Mouse (Mus musculus) embryonic facial prominence, embryonic 11.5 days (tissue): ENCODE results near the gene BC052040. TPM values are rescaled to one million over a fixed set of nuclear protein-coding genes. Genes with fewer than 3 reads are reported as not detected.

ENCODE experiments used
- ATAC-seq: fragments of 200-750 bp; cut with Nextera tagmentation; replicated peaks from 2 replicates; pipeline ENCODE4 v1.8.0; 2017; ENCODE audit warnings: low read depth; ENCODE audit not compliant: insufficient number of reproducible peaks, low FRiP score, low TSS enrichment
- DNase-seq: peaks from one replicate; pipeline ENCODE4 v3.0.0-alpha.2; 2015; ENCODE audit warnings: low spot score
- H3K27ac ChIP-seq: fragments of 300-500 bp; sonication (generic); replicated peaks from 2 replicates; pipeline ENCODE4 v1.5.1; 2014; ENCODE audit warnings: mild to moderate bottlenecking, low read depth, low read length, control low read depth
- H3K27me3 ChIP-seq: fragments of 300-500 bp; sonication (generic); 2 replicates; pipeline ENCODE4 v1.6.1; 2014; ENCODE audit warnings: mild to moderate bottlenecking, low read length, moderate library complexity, mixed read lengths; ENCODE audit not compliant: control insufficient read depth, insufficient read depth
- H3K36me3 ChIP-seq: fragments of 300-500 bp; sonication (generic); replicated peaks from 2 replicates; pipeline ENCODE4 v1.6.1; 2014; ENCODE audit warnings: low read depth, mild to moderate bottlenecking, low read length, moderate library complexity, mixed read lengths; ENCODE audit not compliant: control insufficient read depth, insufficient read depth
- H3K4me1 ChIP-seq: fragments of 300-500 bp; sonication (generic); 2 replicates; pipeline ENCODE4 v1.6.1; 2014; ENCODE audit warnings: low read length, mixed read lengths; ENCODE audit not compliant: control insufficient read depth, insufficient read depth
- H3K4me2 ChIP-seq: fragments of 300-500 bp; sonication (generic); 2 replicates; pipeline ENCODE4 v1.6.1; 2014; ENCODE audit warnings: low read depth, mild to moderate bottlenecking, control low read depth, low read length, moderate library complexity
- H3K4me3 ChIP-seq: fragments of 300-500 bp; sonication (generic); 2 replicates; pipeline ENCODE4 v1.5.1; 2014; ENCODE audit warnings: low read depth, low read length, control low read depth
- H3K9ac ChIP-seq: fragments of 300-500 bp; sonication (generic); replicated peaks from 2 replicates; pipeline ENCODE4 v1.6.1; 2014; ENCODE audit warnings: mild to moderate bottlenecking, control low read depth, low read length
- H3K9me3 ChIP-seq: fragments of 300-500 bp; sonication (generic); replicated peaks from 2 replicates; pipeline ENCODE4 v1.6.1; 2016; ENCODE audit warnings: mild to moderate bottlenecking, low read length, inconsistent platforms, mixed read lengths; ENCODE audit not compliant: control insufficient read depth
- WGBS: fragments of 180-500 bp; shearing (Covaris S2); extraction: QIAGEN DNeasy Blood & Tissue Kit; methylation state at CpG from one replicate; pipeline ENCODE4 v1.1.7; 2014; 5-methylcytosine and 5-hydroxymethylcytosine counted together
- polyA plus RNA-seq: library from polyadenylated mRNA; unstranded; fragments of >200 nt; fragmentation: Nextera tagmentation; extraction: Ambion mirVana; gene quantifications from 2 replicates; pipeline ENCODE4 v1.2.1, GENCODE M21; 2014

Gene BC052040
- polyA plus RNA-seq, 1 experiment from 2014 or later: 21.1 TPM

GRCm38 (mm10) chr2:115751177-115751576 lies 169.7 kb downstream of the BC052040 start:
- Histone ChIP-seq H3K36me3 (no peaks in the 10 kb centered on the region), H3K9me3 (no peaks in the 10 kb centered on the region), H3K9ac (no peak overlapping the region), H3K4me1 (no peaks in the 10 kb centered on the region), H3K27ac (no peak overlapping the region), H3K27me3 (no peaks in the 10 kb centered on the region), H3K4me3 (no peak overlapping the region), H3K4me2 (no peak overlapping the region)
- no peak for ATAC-seq
- DNase-seq: no peak
- WGBS: 84% methylated on average over 7 of the region's 7 CpGs

- H3K27ac ChIP-seq: no peak overlapping the region
- no peak overlapping the region for H3K4me3 ChIP-seq
- H3K9me3 ChIP-seq: no peaks in the 10 kb centered on the region
- no peak overlapping the region for H3K4me2 ChIP-seq
- DNase-seq (no peak), ATAC-seq (no peak)
- H3K9ac ChIP-seq: no peak overlapping the region
- no peaks in the 10 kb centered on the region for H3K4me1 ChIP-seq
- H3K27me3 ChIP-seq: no peaks in the 10 kb centered on the region
- 63% methylated on average over 6 of the region's 6 CpGs for WGBS
- no peaks in the 10 kb centered on the region for H3K36me3 ChIP-seq
These were observed 176.2 kb downstream of the BC052040 start for GRCm38 (mm10) chr2:115757685-115758084.

GRCm38 (mm10) chr2:115758542-115758941 lies 177.0 kb downstream of the BC052040 start:
- no peaks in the 10 kb centered on the region for H3K27me3 ChIP-seq
- no peaks in the 10 kb centered on the region for H3K9me3 ChIP-seq
- no peak overlapping the region for H3K27ac ChIP-seq
- no peak overlapping the region for H3K4me2 ChIP-seq
- no peak overlapping the region for H3K4me3 ChIP-seq
- H3K36me3 ChIP-seq: no peaks in the 10 kb centered on the region
- DNase-seq (no peak), ATAC-seq (no peak)
- H3K9ac ChIP-seq: no peak overlapping the region
- H3K4me1 ChIP-seq: no peaks in the 10 kb centered on the region
- 79% methylated on average over 6 of the region's 6 CpGs for WGBS

- Histone ChIP-seq H3K9ac (no peak overlapping the region), H3K36me3 (no peaks in the 10 kb centered on the region), H3K9me3 (no peaks in the 10 kb centered on the region), H3K27ac (no peak overlapping the region), H3K27me3 (no peaks in the 10 kb centered on the region), H3K4me3 (no peak overlapping the region), H3K4me1 (no peaks in the 10 kb centered on the region), H3K4me2 (no peak overlapping the region)
- ATAC-seq (no peak), DNase-seq (no peak)
- WGBS: 92% methylated on average over 8 of the region's 8 CpGs
These were observed 183.2 kb downstream of the BC052040 start for GRCm38 (mm10) chr2:115764595-115765305.

GRCm38 (mm10) chr2:115769597-115770305 lies 188.2 kb downstream of the BC052040 start:
- H3K9me3 ChIP-seq: no peaks in the 10 kb centered on the region
- ATAC-seq (no peak), DNase-seq (no peak)
- no peak overlapping the region for H3K27ac ChIP-seq
- H3K9ac ChIP-seq: no peak overlapping the region
- H3K36me3 ChIP-seq: no peaks in the 10 kb centered on the region
- H3K4me2 ChIP-seq: no peak overlapping the region
- no peaks in the 10 kb centered on the region for H3K27me3 ChIP-seq
- H3K4me1 ChIP-seq: no peaks in the 10 kb centered on the region
- H3K4me3 ChIP-seq: no peak overlapping the region
- 92% methylated on average over 10 of the region's 10 CpGs for WGBS

- H3K27me3 ChIP-seq: no peaks in the 10 kb centered on the region
- H3K9ac ChIP-seq: no peak overlapping the region
- no peak overlapping the region for H3K27ac ChIP-seq
- no peaks in the 10 kb centered on the region for H3K4me1 ChIP-seq
- no peak overlapping the region for H3K4me3 ChIP-seq
- DNase-seq (no peak), ATAC-seq (no peak)
- no peaks in the 10 kb centered on the region for H3K36me3 ChIP-seq
- H3K4me2 ChIP-seq: no peak overlapping the region
- 100% methylated on average over 1 of the region's 1 CpGs for WGBS
- H3K9me3 ChIP-seq: no peaks in the 10 kb centered on the region
These were observed 191.2 kb downstream of the BC052040 start for GRCm38 (mm10) chr2:115772709-115773108.

GRCm38 (mm10) chr2:115774153-115774908 lies 192.8 kb downstream of the BC052040 start:
- DNase-seq (no peak), ATAC-seq (no peak)
- Histone ChIP-seq H3K9ac (no peak overlapping the region), H3K27ac (no peak overlapping the region), H3K27me3 (no peaks in the 10 kb centered on the region), H3K4me2 (no peak overlapping the region), H3K4me1 (no peaks in the 10 kb centered on the region), H3K9me3 (no peaks in the 10 kb centered on the region), H3K36me3 (no peaks in the 10 kb centered on the region), H3K4me3 (no peak overlapping the region)
- WGBS: 76% methylated on average over 5 of the region's 5 CpGs
